Mouse (Mus musculus) kidney, adult 2 months (tissue): ENCODE data around the gene Vmn2r81. TPM values are rescaled to one million over a fixed set of nuclear protein-coding genes. Genes with fewer than 3 reads are reported as not detected.
A peak's percentile ranks its signal among the peaks of the same experiment; 100 is the strongest.
"Not testable (repeated sequence)": the region's sequence is repeated elsewhere in the genome, so short reads cannot be mapped to it uniquely, and the experiment has no call there.

Experiments used
- DNase-seq: peaks from one replicate; pipeline ENCODE4 v3.0.0; 2021
- H3K27ac ChIP-seq: fragments of 200-500 bp; 2 replicates; pipeline ENCODE4 v1.5.1; 2012; ENCODE audit warnings: low read depth, low read length, control low read depth, inconsistent platforms; ENCODE audit not compliant: insufficient read depth
- H3K27me3 ChIP-seq: fragments of 200-500 bp; replicated peaks from 2 replicates; pipeline ENCODE4 v1.6.1; 2012; ENCODE audit warnings: mild to moderate bottlenecking, moderate library complexity, low read length, inconsistent platforms; ENCODE audit not compliant: control insufficient read depth, insufficient read depth
- H3K36me3 ChIP-seq: fragments of 200-500 bp; 2 replicates; pipeline ENCODE4 v1.6.1; 2012; ENCODE audit warnings: mild to moderate bottlenecking, moderate library complexity, low read length, inconsistent platforms; ENCODE audit not compliant: control insufficient read depth, insufficient read depth
- H3K4me1 ChIP-seq: fragments of 200-500 bp; 2 replicates; pipeline ENCODE4 v1.6.1; 2011; ENCODE audit warnings: low read length; ENCODE audit not compliant: control insufficient read depth, insufficient read depth
- H3K4me3 ChIP-seq: fragments of 200-500 bp; 2 replicates; pipeline ENCODE4 v1.5.1; 2011; ENCODE audit warnings: mild to moderate bottlenecking, low read depth, low read length, control low read depth; ENCODE audit not compliant: insufficient read depth
- CTCF ChIP-seq: fragments of 200-500 bp; conservative IDR thresholded peaks from 2 replicates; pipeline ENCODE4 v1.5.1; 2011; ENCODE audit warnings: low read depth, mild to moderate bottlenecking, control low read depth, low read length, moderate library complexity, mixed read lengths; ENCODE audit not compliant: insufficient read depth, insufficient read length
- POLR2A ChIP-seq: fragments of 200-500 bp; IDR thresholded peaks from one replicate; pipeline ENCODE4 v1.6.1; 2011; ENCODE audit warnings: low read depth, low read length, control low read depth
- WGBS: fragments of 180-500 bp; shearing (Covaris S2); methylation state at CpG from one replicate; pipeline ENCODE4 v1.1.7; 2018; 5-methylcytosine and 5-hydroxymethylcytosine counted together
- polyA plus RNA-seq: library from polyadenylated mRNA; depleted of rRNA; stranded (reverse); fragments of >200 nt; gene quantifications from 2 replicates; pipeline ENCODE4 v1.2.3, GENCODE M21; 2012; rRNA removed

The Vmn2r81 gene
- polyA plus RNA-seq: not detected in 2 replicates

GRCm38 (mm10) chr10:79247392-79247791 lies at the start of gene Vmn2r81:
Gene Vmn2r81 (plus strand): TSS chr10:79247692.
- not testable (repeated sequence) for H3K36me3 ChIP-seq, H3K27me3 ChIP-seq, H3K27ac ChIP-seq, H3K4me1 ChIP-seq, H3K4me3 ChIP-seq, DNase-seq
- 69% methylated on average over 3 of the region's 3 CpGs for WGBS

DNA sequence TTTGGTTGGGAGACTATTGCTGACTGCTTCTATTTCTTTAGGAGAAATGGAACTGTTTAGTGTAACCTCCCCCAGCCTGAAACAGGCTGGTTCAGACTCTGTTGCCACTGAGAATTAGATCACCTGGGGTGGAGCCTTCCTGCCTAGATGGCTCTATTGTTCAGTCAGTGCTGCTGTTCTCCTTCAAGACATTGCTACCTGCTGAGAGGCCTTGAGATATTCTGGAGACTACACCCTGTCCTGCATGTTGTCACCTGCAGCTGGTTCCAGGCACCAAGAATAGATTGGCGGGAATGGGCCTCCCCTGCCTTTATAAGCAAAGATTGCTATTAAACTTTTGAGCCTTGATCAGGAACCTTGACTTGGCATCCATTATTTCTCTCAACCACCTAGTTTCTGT lies 47.5 kb upstream of the Vmn2r81 start:
- H3K36me3 ChIP-seq, H3K4me3 ChIP-seq, H3K27ac ChIP-seq, DNase-seq, H3K27me3 ChIP-seq, H3K4me1 ChIP-seq: not testable (repeated sequence)
- 86% methylated on average over 1 of the region's 1 CpGs for WGBS

GRCm38 (mm10) chr10:79220432-79220831 lies 27.1 kb upstream of the Vmn2r81 start:
- no peak for DNase-seq
- Histone ChIP-seq H3K36me3 (no peaks in the 10 kb centered on the region), H3K4me1 (no peaks in the 10 kb centered on the region), H3K27me3 (no peaks in the 10 kb centered on the region), H3K4me3 (no peak overlapping the region), H3K27ac (no peak overlapping the region)
- TF ChIP-seq CTCF: no peak
- TF ChIP-seq POLR2A: no peak

DNA sequence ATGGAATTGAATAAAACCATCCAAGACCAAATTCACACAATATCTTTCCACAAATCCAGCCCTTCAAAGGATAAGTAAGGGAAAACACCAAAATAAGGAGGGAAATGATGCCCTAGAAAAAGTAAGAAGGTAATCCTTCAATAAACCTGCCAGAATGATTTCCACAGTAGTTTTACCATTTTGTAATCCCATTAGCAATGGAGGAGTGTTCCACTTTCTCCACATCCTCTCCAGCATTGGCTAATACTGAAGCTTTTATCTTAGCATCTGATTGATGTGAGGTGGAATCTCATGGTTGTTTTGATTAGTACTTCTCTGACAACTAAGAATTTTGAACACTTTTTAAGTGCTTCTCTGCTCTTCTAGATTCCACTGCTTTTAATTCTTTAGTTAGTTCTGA lies 25.9 kb upstream of the Vmn2r81 start:
- Histone ChIP-seq H3K27ac (no peak overlapping the region), H3K4me3 (no peak overlapping the region), H3K36me3 (no peaks in the 10 kb centered on the region), H3K4me1 (no peaks in the 10 kb centered on the region), H3K27me3 (no peaks in the 10 kb centered on the region)
- no peak for DNase-seq
- TF ChIP-seq CTCF (no peak), POLR2A (no peak)

- Histone ChIP-seq H3K4me1 (no peaks in the 10 kb centered on the region), H3K27me3 (no peaks in the 10 kb centered on the region), H3K27ac (no peak overlapping the region), H3K36me3 (no peaks in the 10 kb centered on the region), H3K4me3 (no peak overlapping the region)
- TF ChIP-seq CTCF: no peak
- TF ChIP-seq POLR2A: no peak
- 75% methylated on average over 7 of the region's 7 CpGs for WGBS
- no peak for DNase-seq
These were observed 25.3 kb upstream of the Vmn2r81 start for GRCm38 (mm10) chr10:79222214-79222613.

DNA sequence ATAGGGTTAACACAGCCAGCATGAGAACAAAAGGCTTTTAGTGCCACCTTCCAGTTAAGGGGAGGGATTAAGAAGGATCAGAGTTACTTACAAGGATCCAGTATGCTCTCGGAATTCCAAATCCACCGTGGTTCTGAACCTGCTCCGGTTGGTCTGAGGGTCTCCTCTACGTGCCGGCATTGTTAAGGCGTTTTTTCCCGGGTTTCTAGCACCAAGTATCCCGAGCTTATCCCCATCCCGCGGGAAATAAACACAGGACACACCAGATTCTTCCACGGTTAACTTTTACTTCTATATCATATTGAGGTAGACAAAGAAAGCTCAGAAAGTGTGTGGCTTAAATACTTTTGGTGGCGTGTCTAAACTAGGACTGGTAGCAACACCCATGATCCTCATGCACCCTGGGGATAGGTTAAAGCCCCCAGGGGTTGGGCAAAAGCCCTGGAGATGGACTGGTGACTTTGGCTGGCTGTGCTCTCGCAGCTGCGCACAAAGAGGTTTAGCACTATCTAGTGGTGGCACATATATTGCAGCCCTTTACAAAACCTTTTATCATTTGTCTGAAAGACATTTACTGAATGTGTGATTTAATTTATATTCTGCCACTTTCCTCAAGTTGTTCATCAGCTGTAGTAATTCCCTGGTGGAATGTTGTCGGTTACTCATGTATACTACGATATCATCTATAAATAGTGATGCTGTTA lies 74.7 kb downstream of the Vmn2r81 start:
- peak overlapping the region; percentile 31; the same call in 1 of the 2 replicates for H3K4me3 ChIP-seq
- not testable (repeated sequence) for H3K27me3 ChIP-seq, H3K36me3 ChIP-seq, H3K27ac ChIP-seq, DNase-seq, H3K4me1 ChIP-seq
- 6% methylated on average over 16 of the region's 16 CpGs for WGBS

GRCm38 (mm10) chr10:79322737-79323086 lies 75.2 kb downstream of the Vmn2r81 start:
- Histone ChIP-seq H3K4me1 (no peaks in the 10 kb centered on the region), H3K4me3 (no peak overlapping the region), H3K27ac (no peak overlapping the region), H3K27me3 (no peaks in the 10 kb centered on the region), H3K36me3 (no peaks in the 10 kb centered on the region)
- no peak for TF ChIP-seq CTCF
- no peak for TF ChIP-seq POLR2A
- DNase-seq: no peak

Other genes with a start within 250 kb of the Vmn2r81 start
- not detected in 2 replicates for gene Olfr1351, start 235.2 kb upstream of the Vmn2r81 start, polyA plus RNA-seq
- not detected in 2 replicates for gene Olfr57, start 219.0 kb upstream of the Vmn2r81 start, polyA plus RNA-seq
- gene 2610008E11Rik, start 150.1 kb upstream of the Vmn2r81 start, polyA plus RNA-seq: 0.90 and 1.7 TPM in 2 replicates
- gene Vmn2r80, start 98.9 kb upstream of the Vmn2r81 start, polyA plus RNA-seq: not detected in 2 replicates
- not detected in 2 replicates for gene Vmn2r82, start 108.8 kb downstream of the Vmn2r81 start, polyA plus RNA-seq
- not detected in 2 replicates for gene Vmn2r83, start 221.0 kb downstream of the Vmn2r81 start, polyA plus RNA-seq